Mouse (Mus musculus): Measurements from ENCODE around the gene Cdkal1. TPM values are rescaled to one million over a fixed set of nuclear protein-coding genes. Genes with fewer than 3 reads are reported as not detected.

The Cdkal1 gene
- polyA plus RNA-seq, 1 experiment, result 5.1 TPM

DNA sequence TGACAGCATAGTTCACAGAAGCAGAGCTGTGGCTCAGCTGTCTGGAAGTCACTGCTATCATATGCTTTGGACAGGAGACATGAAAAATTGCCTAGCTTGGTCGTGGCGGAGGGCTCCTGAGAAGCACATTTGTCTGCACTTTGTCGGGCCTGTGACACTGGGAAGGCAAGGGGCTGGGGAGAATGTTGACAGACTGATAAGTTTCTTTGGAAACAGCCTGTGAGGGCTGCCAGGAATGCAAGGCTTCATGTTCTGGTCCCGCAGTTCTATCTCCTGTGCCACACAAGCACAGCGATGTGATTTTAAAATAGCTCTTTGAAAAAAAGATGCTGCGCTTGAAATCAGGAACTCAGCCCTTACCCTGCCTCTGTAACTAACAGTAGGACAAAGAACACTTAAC lies 573.9 kb downstream of the Cdkal1 start:
- no peak for TF ChIP-seq MYOG (IDR thresholded peaks at IDR 0.05; ENCODE audit: control insufficient read depth, extremely low read depth, insufficient read length)
- no peak for TF ChIP-seq CEBPB (IDR thresholded peaks at IDR 0.05; ENCODE audit: low read depth)
- no peak for TF ChIP-seq MYOD1 (IDR thresholded peaks at IDR 0.05; ENCODE audit: control insufficient read depth, insufficient read length, low read depth)
- TF ChIP-seq FOSL1 (IDR thresholded peaks at IDR 0.05; ENCODE audit: insufficient read depth, low read length, poor library complexity, severe bottlenecking), result no peak
- Histone ChIP-seq H3K27me3 (ENCODE audit: control insufficient read depth, insufficient read depth, insufficient read length) (no peaks in the 10 kb centered on the region), H3K79me2 (ENCODE audit: control insufficient read depth, insufficient read depth) (no peaks in the 10 kb centered on the region), H3ac (ENCODE audit: control insufficient read depth, insufficient read length, low read depth) (no peak overlapping the region), H3K36me3 (ENCODE audit: control insufficient read depth, insufficient read depth) (no peaks in the 10 kb centered on the region), H3K79me3 (ENCODE audit: low read depth) (no peaks in the 10 kb centered on the region), H3K4me3 (ENCODE audit: insufficient read depth, poor library complexity, severe bottlenecking) (no peak overlapping the region)

DNA sequence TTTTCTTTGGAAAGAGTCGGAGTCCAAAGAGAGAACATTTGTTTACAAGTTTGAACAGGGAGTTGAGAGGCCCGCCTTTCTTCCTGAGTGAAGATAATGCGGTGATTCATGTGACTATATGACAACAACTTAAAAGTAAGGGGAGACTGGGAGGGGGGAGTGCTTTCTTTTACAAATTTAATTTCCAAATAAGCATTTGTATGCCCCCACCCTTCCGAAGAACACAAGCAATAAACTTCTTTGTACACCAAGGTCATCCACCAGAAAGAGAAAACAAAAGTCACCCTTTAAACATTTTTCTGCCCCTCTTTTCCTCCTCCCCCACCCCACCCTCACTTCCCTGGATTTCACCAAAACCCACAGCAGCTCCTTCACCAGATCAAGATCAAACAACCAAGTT lies 577.3 kb downstream of the Cdkal1 start:
- Histone ChIP-seq H3K36me3 (ENCODE audit: control insufficient read depth, insufficient read depth) (no peaks in the 10 kb centered on the region), H3ac (ENCODE audit: control insufficient read depth, insufficient read length, low read depth) (no peak overlapping the region), H3K79me3 (ENCODE audit: low read depth) (no peaks in the 10 kb centered on the region), H3K4me3 (ENCODE audit: insufficient read depth, poor library complexity, severe bottlenecking) (no peak overlapping the region), H3K79me2 (ENCODE audit: control insufficient read depth, insufficient read depth) (no peaks in the 10 kb centered on the region), H3K27me3 (ENCODE audit: control insufficient read depth, insufficient read depth, insufficient read length) (no peaks in the 10 kb centered on the region)
- no peak for TF ChIP-seq MAX (IDR thresholded peaks at IDR 0.05)
- TF ChIP-seq USF1 (IDR thresholded peaks at IDR 0.05; ENCODE audit: low read depth), result no peak
- no peak for TF ChIP-seq CEBPB (IDR thresholded peaks at IDR 0.05; ENCODE audit: low read depth)
- TF ChIP-seq MYOD1 (IDR thresholded peaks at IDR 0.05; ENCODE audit: control insufficient read depth, insufficient read length, low read depth), result no peak
- TF ChIP-seq CTCF (IDR thresholded peaks at IDR 0.05; ENCODE audit: control insufficient read depth, insufficient read depth, insufficient read length), result no peak
- no peak for TF ChIP-seq FOSL1 (IDR thresholded peaks at IDR 0.05; ENCODE audit: insufficient read depth, low read length, poor library complexity, severe bottlenecking)
- TF ChIP-seq MYOG (IDR thresholded peaks at IDR 0.05; ENCODE audit: control insufficient read depth, extremely low read depth, insufficient read length), result no peak

DNA sequence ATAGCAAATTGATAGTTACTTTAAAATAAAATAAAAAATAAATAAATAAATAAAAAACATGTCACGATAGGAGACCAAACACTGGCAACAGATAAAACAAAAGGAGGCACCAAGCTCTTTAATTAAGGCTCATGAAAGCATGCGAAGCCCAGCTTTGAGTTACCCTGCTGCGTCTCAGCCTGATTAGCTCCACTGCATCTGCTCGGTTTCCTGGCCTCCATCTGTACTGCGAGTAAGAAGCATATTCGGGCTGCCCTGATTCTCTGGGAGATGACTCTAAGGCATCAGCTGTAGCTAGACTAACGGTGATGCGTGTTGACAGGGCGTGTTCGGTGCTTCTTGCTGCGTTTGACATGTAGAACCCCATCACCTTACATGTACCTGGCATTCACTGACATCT lies 581.2 kb downstream of the Cdkal1 start:
- Histone ChIP-seq H3K4me3 (ENCODE audit: insufficient read depth, poor library complexity, severe bottlenecking) (no peak overlapping the region), H3K27me3 (ENCODE audit: control insufficient read depth, insufficient read depth, insufficient read length) (no peaks in the 10 kb centered on the region), H3ac (ENCODE audit: control insufficient read depth, insufficient read length, low read depth) (no peak overlapping the region), H3K79me2 (ENCODE audit: control insufficient read depth, insufficient read depth) (no peaks in the 10 kb centered on the region), H3K36me3 (ENCODE audit: control insufficient read depth, insufficient read depth) (no peaks in the 10 kb centered on the region), H3K79me3 (ENCODE audit: low read depth) (no peaks in the 10 kb centered on the region)
- TF ChIP-seq CEBPB (IDR thresholded peaks at IDR 0.05; ENCODE audit: low read depth) (no peak), USF1 (IDR thresholded peaks at IDR 0.05; ENCODE audit: low read depth) (no peak), FOSL1 (IDR thresholded peaks at IDR 0.05; ENCODE audit: insufficient read depth, low read length, poor library complexity, severe bottlenecking) (no peak), CTCF (IDR thresholded peaks at IDR 0.05; ENCODE audit: control insufficient read depth, insufficient read depth, insufficient read length) (no peak), MYOD1 (IDR thresholded peaks at IDR 0.05; ENCODE audit: control insufficient read depth, insufficient read length, low read depth) (no peak), MYOG (IDR thresholded peaks at IDR 0.05; ENCODE audit: control insufficient read depth, extremely low read depth, insufficient read length) (no peak)

DNA sequence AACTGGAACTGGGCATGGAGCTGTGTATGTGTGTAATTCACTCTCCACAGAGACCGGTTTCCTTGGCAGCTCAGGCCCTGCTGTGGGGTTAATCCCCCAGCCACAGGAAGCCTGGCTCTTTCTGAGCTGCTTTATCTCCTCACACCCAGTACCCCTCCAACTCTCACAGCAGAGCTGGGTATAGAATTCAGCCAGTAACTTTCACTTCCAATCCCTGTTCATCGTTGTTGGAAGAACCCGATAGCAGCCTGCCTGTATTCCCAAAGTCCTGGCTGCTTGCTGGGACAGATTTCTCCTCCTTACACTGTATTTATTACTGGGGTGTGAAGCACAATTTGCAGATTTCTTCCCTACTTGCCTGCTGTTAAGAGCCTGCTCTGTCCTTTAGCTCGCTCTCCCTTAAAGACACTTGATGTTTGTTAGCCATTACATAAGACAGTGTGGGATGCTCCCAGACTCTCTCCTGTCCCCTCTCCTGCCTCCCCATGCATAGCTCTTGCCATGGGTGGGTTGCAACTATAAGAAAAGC lies 581.7 kb downstream of the Cdkal1 start:
- no peaks in the 10 kb centered on the region for H3K79me2 ChIP-seq (ENCODE audit: control insufficient read depth, insufficient read depth)
- TF ChIP-seq MYOG (IDR thresholded peaks at IDR 0.05; ENCODE audit: control insufficient read depth, extremely low read depth, insufficient read length) (no peak), MYOD1 (IDR thresholded peaks at IDR 0.05; ENCODE audit: control insufficient read depth, insufficient read length, low read depth) (no peak), FOSL1 (IDR thresholded peaks at IDR 0.05; ENCODE audit: insufficient read depth, low read length, poor library complexity, severe bottlenecking) (no peak), CEBPB (IDR thresholded peaks at IDR 0.05; ENCODE audit: low read depth) (no peak), USF1 (IDR thresholded peaks at IDR 0.05; ENCODE audit: low read depth) (no peak), MAX (IDR thresholded peaks at IDR 0.05) (no peak), CTCF (IDR thresholded peaks at IDR 0.05; ENCODE audit: control insufficient read depth, insufficient read depth, insufficient read length) (no peak)

DNA sequence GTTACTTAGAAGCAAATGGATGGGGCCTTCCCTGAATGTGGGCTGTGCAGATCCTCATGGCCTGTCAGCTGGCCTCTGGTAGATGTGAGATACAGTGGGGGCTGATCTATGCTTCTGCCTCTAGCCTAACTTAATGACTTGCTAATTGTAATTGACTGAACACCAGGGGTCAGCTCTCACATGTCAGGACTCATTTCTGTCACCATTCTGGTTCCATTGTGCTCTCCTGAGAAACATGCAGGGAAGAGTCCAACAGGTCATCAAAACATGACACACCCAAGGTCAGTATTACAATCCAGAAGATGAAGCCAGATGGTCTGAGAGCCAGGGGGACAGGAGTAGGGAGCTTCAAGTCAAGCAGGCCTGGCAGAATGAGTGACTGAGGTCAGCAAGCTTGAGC lies 584.0 kb downstream of the Cdkal1 start:
- H3ac ChIP-seq (ENCODE audit: control insufficient read depth, insufficient read length, low read depth), result no peak overlapping the region
- H3K27me3 ChIP-seq (ENCODE audit: control insufficient read depth, insufficient read depth, insufficient read length), result no peaks in the 10 kb centered on the region
- no peaks in the 10 kb centered on the region for H3K79me3 ChIP-seq (ENCODE audit: low read depth)
- H3K4me3 ChIP-seq (ENCODE audit: insufficient read depth, poor library complexity, severe bottlenecking), result no peak overlapping the region
- H3K79me2 ChIP-seq (ENCODE audit: control insufficient read depth, insufficient read depth), result no peaks in the 10 kb centered on the region
- no peaks in the 10 kb centered on the region for H3K36me3 ChIP-seq (ENCODE audit: control insufficient read depth, insufficient read depth)
- TF ChIP-seq CEBPB (IDR thresholded peaks at IDR 0.05; ENCODE audit: low read depth), result no peak
- TF ChIP-seq USF1 (IDR thresholded peaks at IDR 0.05; ENCODE audit: low read depth), result no peak
- no peak for TF ChIP-seq FOSL1 (IDR thresholded peaks at IDR 0.05; ENCODE audit: insufficient read depth, low read length, poor library complexity, severe bottlenecking)
- no peak for TF ChIP-seq MYOD1 (IDR thresholded peaks at IDR 0.05; ENCODE audit: control insufficient read depth, insufficient read length, low read depth)
- TF ChIP-seq CTCF (IDR thresholded peaks at IDR 0.05; ENCODE audit: control insufficient read depth, insufficient read depth, insufficient read length), result no peak
- TF ChIP-seq MAX (IDR thresholded peaks at IDR 0.05), result no peak
- no peak for TF ChIP-seq MYOG (IDR thresholded peaks at IDR 0.05; ENCODE audit: control insufficient read depth, extremely low read depth, insufficient read length)

More for the DNA sequence above, 581.7 kb downstream of the Cdkal1 start:
- Histone ChIP-seq H3K27me3 (ENCODE audit: control insufficient read depth, insufficient read depth, insufficient read length) (no peaks in the 10 kb centered on the region), H3ac (ENCODE audit: control insufficient read depth, insufficient read length, low read depth) (no peak overlapping the region), H3K36me3 (ENCODE audit: control insufficient read depth, insufficient read depth) (no peaks in the 10 kb centered on the region), H3K4me3 (ENCODE audit: insufficient read depth, poor library complexity, severe bottlenecking) (no peak overlapping the region), H3K79me3 (ENCODE audit: low read depth) (no peaks in the 10 kb centered on the region)
